Mouse (Mus musculus) brain, embryonic 14.5 days (tissue): ENCODE results near the gene Eapp.

ENCODE experiments used
- CTCF ChIP-seq: fragments of 200-500 bp; IDR thresholded peaks from 2 replicates; pipeline ENCODE4 v1.5.1; 2012; ENCODE audit warnings: inconsistent platforms, mild to moderate bottlenecking, moderate library complexity, borderline replicate concordance; ENCODE audit not compliant: insufficient read depth, insufficient read length; ENCODE audit errors: extremely low read depth
- POLR2A ChIP-seq: fragments of 200-500 bp; IDR thresholded peaks from 2 replicates; pipeline ENCODE4 v1.6.1; 2012; ENCODE audit warnings: mild to moderate bottlenecking, inconsistent platforms, borderline replicate concordance; ENCODE audit not compliant: poor library complexity, insufficient read depth, insufficient read length, severe bottlenecking; ENCODE audit errors: extremely low read depth

DNA sequence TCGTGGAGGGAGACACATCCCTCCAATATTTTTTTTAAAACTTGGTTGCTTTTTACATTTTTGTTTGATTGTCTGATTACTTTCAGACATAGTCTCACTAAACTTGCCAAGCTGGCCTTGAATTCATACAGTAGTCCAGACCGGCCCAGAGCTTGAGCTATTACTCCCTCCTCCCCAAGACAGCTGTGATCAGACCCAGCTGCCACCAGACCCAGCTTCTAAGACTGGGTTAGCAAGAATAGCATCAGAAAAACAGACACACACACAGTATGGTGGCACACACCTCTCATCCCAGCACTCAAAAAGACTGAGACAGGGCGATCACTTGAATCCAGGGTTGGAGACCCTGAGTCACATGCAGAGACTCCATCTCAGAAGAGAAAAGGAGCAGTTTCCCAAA lies 35.8 kb downstream of the Eapp start:
- TF ChIP-seq POLR2A (no peak), CTCF (no peak)
